Mouse (Mus musculus): ENCODE data around the gene Slc31a1.

Gene Slc31a1

DNA sequence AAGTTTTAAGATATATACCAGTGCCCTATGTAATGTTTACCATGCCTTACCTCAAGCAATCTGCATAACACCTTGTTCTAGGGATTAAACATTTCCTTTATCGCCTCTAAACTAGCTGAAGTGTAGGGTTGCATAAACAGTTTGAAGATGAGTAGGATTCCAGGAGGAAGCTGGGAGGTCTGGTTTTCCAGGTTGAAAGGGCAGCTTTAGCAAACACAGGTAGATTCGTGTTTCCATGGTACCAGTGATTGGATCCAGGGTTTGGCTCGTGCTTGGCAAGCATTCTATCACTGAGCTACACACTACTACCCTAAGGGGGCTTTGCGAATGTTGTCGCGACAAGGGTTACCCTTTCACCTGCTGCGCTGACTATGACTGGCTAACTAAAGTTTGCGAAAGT, 3.8 kb downstream of the Slc31a1 start:
- DNase-seq (ENCODE audit: low spot score): no peak

DNA sequence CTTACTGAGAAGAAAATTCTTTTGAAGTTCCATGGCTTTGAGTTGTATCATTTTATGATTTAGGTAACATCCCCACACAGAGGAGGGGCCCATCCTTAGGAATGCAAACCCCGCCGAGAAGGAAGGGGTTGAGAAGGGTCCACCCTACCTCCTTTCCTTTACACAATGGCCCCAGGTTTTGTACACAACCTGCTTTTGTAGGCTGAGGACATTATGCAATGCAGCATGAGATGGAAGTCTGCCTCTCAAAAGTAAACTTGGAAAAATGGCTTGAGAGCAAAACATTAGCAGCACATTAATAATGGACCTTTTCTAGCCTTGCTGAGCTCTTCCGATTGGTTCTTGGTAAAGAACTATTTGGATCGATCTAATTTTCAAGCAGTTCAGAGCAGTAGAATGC, 5.8 kb downstream of the Slc31a1 start:
- DNase-seq (ENCODE audit: low spot score): no peak

DNA sequence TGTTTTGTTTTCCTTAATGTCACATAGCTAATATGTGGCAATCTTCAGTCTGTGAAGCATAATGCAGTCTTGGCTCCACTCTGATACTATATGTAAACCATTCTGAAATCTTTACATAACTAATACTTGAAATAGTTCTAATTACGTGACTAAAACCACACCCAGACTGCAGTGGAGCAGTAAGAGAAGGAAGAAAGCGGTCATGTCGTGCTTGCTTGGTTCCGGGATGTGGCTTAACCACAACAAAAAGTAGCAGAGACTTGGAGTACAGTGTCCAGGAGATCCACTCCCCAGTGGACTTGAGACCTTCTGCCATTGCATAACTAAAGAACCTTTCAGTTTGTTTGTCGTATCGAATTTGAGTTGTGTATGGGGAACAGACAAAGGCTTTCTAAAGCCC, 7.1 kb downstream of the Slc31a1 start:
- DNase-seq (ENCODE audit: low spot score): no peak

DNA sequence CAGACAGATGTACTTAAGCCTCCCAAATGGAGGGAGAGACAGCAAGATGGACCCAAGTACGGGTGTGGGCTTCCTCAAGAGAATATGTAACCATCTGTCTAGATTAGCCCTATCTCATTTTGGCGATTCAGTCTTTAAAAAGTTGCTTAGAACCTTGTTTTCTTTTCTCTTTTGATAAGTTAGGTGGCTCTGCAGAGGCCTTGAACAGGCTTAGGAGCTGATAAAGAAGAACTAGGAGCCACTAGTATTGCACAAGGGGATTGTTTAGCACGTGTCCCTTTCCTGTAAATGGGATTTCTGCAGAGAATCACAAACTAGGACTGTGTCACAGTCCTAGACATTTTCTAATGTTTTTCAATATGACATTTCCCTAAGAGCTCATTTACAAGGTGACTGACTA, 8.6 kb downstream of the Slc31a1 start:
- no peak for DNase-seq (ENCODE audit: low spot score)

DNA sequence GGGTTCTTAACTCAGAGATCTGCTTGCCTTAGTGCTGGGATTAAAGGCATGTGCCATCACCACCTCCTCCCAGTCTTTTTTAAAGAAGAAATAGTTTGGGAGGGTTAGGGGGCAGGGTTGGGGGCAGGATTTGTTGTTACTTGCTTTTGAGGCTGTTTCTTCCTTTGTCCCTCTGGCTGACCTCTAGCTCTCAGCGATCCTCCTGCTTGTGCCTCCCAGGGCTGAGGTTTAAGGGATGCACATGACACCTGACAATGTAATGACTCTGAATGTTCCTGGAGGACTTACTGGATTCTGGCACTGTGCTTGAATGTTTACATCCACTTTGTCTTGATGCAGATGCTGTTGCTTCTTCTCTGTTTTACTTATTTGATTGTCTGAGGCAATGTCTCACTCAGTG, 11.9 kb downstream of the Slc31a1 start:
- DNase-seq (ENCODE audit: low spot score): no peak

DNA sequence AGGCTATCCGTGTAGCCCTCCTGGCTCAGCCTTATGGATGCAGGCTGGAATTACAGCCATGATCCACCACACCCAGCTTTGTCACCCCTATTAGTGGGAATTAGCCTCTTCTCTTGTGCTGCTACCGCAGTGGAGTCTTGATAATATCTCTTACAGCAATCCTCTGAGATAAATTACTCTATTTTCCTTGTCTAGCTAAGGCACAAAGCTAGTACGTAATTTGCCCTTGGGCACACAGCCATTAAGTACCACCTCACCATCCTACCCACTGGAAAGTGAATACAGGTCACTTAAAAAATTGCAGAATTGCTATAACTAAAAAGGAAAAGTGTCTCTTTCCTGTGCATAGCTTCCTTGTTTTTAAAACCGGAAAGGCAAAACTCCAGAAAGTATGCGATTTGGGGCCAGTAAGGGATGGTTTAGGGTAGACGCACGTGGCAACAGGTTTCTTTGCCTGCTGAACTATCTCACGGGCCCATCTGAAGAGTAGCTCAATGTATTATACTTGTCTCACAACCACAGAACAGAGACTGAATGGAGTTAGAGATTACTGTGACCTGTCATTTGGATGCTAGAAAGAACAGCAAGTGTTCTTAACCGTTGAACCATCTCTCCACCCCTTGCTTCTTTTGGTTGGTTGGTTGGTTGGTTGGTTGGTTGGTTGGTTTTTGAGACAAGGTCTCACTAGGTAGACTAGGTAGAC, 12.4 kb downstream of the Slc31a1 start:
- no peak for DNase-seq (ENCODE audit: low spot score)

DNA sequence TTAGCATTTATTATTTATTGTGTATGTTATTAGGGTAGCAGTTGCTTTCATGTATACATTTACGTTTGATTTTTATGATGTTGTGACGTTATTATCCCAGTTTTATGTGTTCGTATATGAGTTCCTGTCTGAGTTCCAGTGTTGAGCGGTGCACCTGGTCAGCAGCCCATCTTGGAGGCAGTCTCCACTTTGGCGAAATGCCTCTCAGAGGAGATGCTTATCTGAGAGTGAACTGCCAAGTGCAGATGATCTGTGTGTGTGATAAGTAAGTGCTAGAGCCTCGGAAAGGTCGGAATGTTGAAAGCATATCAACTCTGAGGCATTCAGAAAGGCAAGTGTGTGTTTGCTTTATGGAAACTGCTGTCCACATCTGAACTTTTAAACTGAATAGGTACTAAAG, 13.1 kb downstream of the Slc31a1 start:
- DNase-seq (ENCODE audit: low spot score): no peak

DNA sequence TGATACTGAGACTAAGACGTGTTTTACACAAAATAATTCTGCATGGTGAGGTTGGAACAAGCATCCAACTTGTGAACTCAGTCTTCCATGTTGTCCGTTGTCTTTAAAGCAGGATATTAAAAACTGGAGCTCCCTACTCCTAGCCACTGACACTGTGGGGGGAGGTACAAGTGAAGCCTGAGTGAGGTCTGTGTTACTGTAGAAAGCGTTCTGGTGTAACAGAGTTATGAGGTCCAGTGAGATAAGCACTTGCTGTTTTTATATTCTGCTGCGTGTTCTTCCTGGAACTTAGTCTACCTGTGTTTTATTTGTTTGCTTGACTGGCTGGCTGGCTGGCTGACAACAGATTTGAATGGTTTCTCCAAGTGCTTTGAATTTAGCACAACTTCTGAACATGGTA, 13.8 kb downstream of the Slc31a1 start:
- DNase-seq (ENCODE audit: low spot score): no peak

DNA sequence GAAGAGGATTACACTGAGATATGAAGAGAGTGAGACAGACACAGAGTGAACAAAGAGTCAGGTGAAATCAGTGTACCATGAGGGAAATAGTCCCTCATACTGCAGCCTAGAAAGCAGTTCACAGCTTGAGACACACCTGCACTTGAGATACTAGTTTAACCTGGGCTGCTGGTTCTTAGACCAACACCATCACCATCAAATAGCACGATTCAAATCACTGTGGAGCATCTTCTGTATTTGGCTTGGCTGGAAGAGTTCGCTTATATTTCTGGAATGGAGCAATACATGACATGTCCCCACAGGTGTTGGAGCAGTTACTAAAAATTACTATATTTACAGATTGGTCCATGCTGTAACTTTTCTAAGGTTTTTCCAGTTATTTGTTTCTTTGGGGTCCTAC, 15.6 kb downstream of the Slc31a1 start:
- DNase-seq (ENCODE audit: low spot score): no peak

DNA sequence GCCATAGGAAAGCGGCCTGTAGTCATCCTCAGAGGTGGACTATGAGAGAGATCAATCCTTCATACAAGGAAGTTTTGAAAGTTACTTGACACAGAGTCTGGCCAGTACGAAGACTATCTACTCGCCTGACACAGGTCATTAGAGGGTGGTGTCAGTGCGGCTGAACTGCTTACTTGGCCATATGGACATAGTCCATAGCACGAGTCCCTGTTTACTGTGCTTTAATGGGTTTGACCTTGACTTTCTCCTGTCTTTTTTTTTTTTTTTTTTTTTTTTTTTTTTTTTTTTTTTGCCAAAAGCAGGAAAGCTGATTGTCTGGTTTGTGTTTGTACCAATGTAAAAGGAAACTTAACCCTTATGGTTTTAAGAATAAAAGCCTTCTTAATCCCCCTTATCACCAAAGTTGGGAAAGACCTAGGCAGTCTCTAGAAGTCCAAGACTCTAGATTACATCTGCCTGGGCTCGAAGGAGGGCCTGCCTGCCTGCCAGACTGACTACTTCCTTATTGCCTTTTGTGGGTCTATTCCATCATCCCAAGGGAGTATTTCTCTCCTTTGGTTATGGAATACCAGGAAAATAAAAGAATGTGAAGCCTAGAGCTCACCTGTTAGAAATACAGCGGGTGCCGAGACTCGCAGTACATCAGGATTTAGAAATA, 19.3 kb downstream of the Slc31a1 start:
- no peak for DNase-seq (ENCODE audit: low spot score)

DNA sequence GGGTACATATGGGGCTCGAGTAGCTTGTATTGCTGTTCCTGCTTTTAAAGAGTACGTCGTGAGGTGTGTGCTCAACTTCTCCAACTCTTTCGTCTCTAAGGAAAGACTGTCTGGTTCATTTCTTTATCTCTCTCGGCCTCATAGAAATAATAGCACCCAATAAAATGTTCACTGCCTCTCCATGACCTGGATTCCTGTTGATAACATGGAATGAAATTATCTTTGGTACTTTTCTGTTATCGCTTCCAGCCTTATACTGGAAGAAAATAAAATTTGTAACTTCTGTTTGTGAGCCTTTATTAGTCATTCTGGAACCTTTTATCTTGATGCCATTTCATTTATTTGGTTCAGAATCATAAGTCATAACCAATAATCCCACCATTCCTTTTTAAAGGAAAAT, 22.7 kb downstream of the Slc31a1 start:
- DNase-seq (ENCODE audit: low spot score): no peak

DNA sequence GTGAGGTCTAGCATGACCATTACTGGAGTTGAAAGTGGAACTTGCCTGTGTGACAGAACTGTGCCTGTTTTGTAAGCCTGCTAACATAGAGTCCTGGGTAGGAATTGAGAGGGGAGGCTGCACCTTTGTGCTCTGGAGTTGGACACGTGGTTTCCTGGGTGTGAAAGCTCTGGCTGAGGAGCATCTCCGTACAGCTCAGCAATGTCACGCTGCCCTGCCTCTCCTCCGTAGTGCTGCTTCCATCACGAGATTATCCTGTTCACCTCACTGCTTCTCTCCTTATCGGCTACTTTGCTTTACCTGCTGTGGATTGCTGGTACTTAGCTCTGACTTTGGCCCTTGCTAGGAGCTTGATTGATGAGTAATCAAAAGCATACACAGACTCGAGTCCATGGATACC, 23.2 kb downstream of the Slc31a1 start:
- no peak for DNase-seq (ENCODE audit: low spot score)

DNA sequence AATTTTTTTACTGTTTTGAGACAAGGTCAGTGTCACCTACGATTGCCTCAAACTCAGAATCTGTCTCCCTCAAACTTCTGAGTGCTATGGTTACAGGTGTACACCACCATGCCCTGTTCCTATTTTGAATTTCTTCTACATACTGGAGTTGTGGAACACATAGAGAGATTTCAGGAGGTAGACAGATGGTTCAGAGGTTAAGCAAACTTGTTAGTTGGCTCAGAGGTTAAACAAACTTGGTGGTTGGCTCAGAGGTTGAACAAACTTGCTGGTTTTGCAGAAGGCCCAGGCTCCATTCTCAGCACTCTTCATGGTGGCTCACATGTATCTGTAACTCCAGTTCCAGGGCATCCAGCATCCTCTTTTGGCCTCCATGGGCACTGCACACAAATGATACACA, 23.6 kb downstream of the Slc31a1 start:
- DNase-seq (ENCODE audit: low spot score): no peak

DNA sequence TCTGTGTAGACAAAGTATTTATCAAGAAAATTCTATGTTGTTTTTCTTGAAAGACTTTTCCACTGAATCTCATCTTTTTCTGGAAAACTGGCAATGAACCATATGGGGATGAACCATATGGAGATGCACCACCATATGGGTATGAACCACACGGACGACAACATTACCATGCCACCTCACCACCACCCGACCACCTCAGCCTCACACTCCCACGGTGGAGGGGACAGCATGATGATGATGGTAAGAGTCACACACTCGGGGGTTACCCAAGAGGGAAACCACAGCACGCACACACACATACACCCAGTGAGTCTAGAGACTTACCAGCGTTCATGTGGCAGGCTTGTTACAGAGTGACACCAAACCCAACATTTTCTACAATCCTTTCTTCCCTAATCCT, 24.9 kb downstream of the Slc31a1 start:
- DNase-seq (ENCODE audit: low spot score): no peak

DNA sequence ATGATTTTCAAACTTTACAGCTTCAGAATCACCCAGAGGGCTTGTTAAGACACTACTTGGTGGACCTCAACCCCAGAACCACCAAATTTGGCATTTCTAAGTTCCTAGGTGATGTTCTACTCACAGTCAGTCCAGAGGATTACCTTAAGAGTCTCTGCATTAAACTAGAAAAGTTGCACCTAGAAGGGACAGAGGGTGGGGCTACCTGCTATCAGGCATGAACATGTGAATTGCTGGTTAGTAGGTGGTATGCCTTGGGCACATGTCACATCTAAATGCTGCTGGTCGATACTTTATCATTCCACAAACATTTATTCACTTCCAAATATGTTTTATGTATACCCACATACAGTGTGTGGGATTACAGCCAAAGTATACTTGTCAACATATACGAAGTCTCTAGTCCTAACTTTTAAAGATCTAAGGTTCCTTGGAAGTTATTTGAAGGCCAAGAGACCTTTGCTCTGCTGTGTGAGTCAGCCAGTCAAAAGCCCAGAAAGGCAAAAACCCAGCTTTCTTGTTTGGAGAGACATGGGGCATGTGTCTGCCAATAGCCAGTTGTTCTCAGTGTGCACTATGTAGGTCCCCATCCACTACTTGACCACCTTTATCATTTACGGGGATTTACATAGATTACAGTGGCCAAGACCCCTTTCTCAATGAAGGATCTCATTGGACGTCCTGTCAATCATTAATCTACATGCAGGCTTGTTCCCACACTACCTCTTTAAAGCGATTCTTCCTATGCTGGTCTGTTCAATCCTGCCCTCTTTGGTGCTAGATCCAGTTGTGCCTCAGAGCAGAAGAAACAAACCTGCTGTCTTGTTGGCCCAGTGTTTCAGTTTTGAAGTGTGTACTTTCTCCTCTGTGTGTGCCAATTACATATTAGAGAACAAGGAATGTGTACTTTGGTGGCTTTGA, 29.3 kb downstream of the Slc31a1 start:
- no peak for DNase-seq (ENCODE audit: low spot score)

DNA sequence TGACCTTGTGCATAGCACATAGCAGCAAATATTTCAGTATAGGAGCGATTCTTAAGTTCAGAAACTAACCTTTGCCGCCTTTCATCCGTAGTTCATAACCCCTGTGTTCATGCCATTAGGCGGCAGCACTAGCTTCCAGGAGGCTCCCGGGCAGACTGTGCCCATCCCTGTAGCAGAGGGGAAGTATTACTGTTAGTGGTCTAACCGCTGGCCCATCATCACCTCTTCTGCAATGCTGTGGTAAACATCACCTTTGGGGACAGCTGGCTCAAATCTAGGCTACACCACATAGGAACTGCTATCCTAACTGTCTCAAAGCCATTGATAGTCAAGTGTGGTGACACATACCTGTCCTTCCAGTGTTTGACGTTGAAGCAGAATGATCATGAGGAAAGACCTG, 31.4 kb downstream of the Slc31a1 start:
- DNase-seq (ENCODE audit: low spot score): no peak

DNA sequence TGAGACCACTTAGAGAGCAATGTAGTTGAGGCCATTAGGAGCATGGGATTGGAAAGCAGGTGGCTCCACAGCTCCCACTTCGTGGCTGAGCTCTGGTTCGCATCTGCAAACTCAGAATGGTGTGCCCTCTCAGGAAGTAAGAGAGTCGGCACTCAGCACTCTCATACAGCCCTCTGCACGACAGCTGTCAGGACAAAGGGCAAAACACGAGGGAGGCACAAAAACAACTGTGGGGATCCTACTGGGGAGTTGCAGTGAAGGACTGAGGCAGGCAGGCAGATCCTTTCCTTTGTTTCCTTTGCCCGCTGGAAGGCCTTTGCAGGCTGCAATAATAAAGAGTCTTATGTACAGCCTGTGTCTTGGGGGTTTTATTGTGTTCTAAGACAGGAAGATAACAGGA, 32.9 kb downstream of the Slc31a1 start:
- DNase-seq (ENCODE audit: low spot score): no peak

DNA sequence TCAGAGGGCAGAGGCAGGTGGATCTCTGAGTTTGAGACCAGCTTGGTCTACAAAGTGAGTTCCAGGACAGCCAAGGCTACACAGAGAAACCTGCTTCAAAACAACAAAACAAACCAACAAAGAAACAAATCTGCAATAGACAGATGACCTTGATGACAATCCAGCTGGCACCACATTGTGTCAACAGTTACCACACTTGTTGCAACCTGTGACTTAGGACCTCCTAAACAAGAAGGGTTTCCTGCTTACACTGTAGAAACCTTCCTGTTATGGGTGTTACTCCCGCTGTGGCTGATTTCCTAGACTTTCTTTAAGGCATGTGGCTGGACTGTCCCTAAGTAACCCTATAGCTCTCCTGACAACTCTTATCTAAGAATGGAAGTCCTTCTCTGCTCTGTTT, 35.3 kb downstream of the Slc31a1 start:
- DNase-seq (ENCODE audit: low spot score): no peak

DNA sequence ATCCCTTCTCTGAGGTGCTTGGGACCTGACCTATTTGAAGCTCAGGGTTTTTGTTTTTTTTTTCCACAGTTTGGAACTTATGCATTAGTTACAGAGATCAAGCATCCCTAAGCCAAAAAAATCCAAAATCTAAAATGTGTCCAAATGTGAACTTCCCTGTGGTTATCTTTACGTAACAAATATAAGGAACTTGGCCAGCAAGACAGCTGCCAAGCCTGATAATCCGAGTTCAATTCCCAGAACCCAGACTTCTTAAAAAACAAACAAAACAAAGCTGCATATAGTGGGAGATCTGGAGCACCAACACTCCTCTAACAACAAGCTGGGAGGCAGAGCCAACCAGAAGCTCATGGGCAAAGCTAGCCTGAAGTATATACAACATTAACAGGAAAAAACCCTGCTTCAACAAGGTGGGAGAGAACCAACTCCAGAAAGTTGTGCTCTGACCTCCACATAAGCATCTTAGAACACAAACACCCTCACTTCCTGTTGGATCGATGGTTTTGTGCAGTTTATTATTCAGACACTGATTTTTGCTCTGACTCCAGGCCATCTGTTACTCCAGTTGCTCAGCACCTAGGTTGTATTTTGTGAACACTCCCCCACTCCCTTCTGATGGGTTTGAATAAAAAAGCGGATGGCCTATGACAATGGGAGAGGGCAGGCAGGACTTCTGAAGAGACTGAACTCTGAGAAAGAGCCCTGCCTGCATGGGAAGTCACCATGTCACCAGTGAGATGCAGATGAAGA, 37.3 kb downstream of the Slc31a1 start:
- DNase-seq (ENCODE audit: low spot score): no peak

DNA sequence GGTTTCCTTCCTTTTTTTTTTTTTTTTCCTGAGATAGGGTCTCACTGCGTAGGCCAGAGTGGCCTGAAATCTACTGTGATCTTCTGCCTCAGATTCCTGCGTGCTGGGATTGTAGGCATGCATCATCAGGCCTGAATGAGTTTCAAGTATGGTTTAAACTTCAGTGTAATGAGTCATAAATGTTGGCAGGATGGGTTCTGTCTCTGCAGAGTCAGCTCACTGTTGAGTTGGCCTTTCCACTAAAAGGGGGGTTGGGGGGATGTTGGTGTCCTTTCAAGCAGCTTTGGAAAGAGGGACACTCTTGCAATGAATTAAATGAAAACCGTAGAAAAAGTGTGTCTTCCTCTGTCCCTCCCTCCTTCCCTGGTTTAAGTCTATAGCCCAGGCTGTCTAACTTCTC, 38.4 kb downstream of the Slc31a1 start:
- DNase-seq (ENCODE audit: low spot score): no peak

DNA sequence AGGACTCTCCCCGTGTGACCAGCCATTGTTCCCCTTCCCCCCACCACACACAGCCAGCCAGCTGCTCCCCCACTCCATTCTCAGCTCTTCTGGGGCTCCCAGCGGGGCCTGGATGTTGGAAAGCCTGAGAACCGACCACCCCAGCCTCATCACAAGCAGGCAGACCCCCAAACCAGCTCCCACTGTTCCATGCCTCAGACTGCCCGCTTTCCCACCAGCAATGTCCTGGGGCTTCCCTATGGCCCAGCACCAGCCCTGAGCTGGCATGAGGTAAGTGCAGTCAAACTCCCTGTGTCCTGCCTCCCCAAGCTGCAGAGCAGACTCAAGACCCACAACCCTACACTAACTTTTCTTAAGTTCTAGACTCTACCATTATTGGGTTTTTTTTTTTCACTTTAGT, 45.6 kb downstream of the Slc31a1 start:
- no peak for DNase-seq (ENCODE audit: low spot score)
